9 mouse cellular contexts compared by ENCODE assay signal in genomic region chr14:51087762-51088161, GRCm38 (mm10). TPM values are rescaled to one million over a fixed set of nuclear protein-coding genes. Genes with fewer than 3 reads are reported as not detected.
A peak's percentile ranks its signal among the peaks of the same experiment; 100 is the strongest.
DNase-seq lines count a peak whose midpoint lies in the region; ATAC-seq lines count a peak whose summit lies in the region.
"Had no signal": no experiment of that assay in that cellular context is flagged by ENCODE, and none has a peak within 500 bp of the region (broad histone marks: within the 10 kb centered on the region; RNA-seq: fewer than 3 reads in every experiment).

No protein-coding gene starts in this region.

- 12% methylated on average over 9 of the region's 9 CpGs for WGBS in kidney, embryonic 15.5 days
- WGBS in hindbrain, embryonic 14.5 days, result 10% methylated on average over 9 of the region's 9 CpGs
- 9% methylated on average over 9 of the region's 9 CpGs for WGBS in midbrain, embryonic 14.5 days

- no peaks in the 10 kb centered on the region for H3K36me3 ChIP-seq in kidney, embryonic 15.5 days
- H3K36me3 ChIP-seq in hindbrain, embryonic 14.5 days (replicated peaks; ENCODE audit: control insufficient read depth, insufficient read depth), result no peaks in the 10 kb centered on the region
- H3K36me3 ChIP-seq in midbrain, embryonic 14.5 days (ENCODE audit: control insufficient read depth, insufficient read depth, low read length), result no peaks in the 10 kb centered on the region

- no peak for DNase-seq in kidney, postnatal 10 days
- peak; percentile 24 for DNase-seq in brain, adult 2 months (ENCODE audit: low read depth, low spot score)
- no peak for DNase-seq in hindbrain, embryonic 14.5 days (ENCODE audit: low spot score)
- DNase-seq in midbrain, embryonic 14.5 days, result peak; percentile 31
- DNase-seq in right cerebral cortex, postnatal 25 days, result no peak
- no peak for DNase-seq in urinary bladder, adult 2 months (ENCODE audit: low spot score)

- peaks cover 5% of the 10 kb centered on the region; the same call in 1 of the 2 replicates for H3K27me3 ChIP-seq in kidney, embryonic 15.5 days
- peaks cover 17% of the 10 kb centered on the region for H3K27me3 ChIP-seq in hindbrain, embryonic 14.5 days (ENCODE audit: control insufficient read depth, insufficient read depth, low read length)
- peaks cover 15% of the 10 kb centered on the region for H3K27me3 ChIP-seq in midbrain, embryonic 14.5 days (ENCODE audit: control insufficient read depth, insufficient read depth, low read length)

- no peak for ATAC-seq in kidney, embryonic 15.5 days (replicated peaks; ENCODE audit: low FRiP score)
- no peak for ATAC-seq in hindbrain, embryonic 14.5 days (ENCODE audit: low FRiP score)
- no peak for ATAC-seq in midbrain, embryonic 14.5 days (ENCODE audit: low FRiP score, low TSS enrichment)
- no peak for ATAC-seq in frontal cortex, adult (ENCODE audit: low TSS enrichment)

- H3K9ac ChIP-seq in kidney, embryonic 15.5 days, result no peak overlapping the region
- peak overlapping the region; percentile 14; the same call in 1 of the 2 replicates for H3K9ac ChIP-seq in hindbrain, embryonic 14.5 days
- H3K9ac ChIP-seq in midbrain, embryonic 14.5 days (replicated peaks; ENCODE audit: low read length), result 0 out of 2 replicates have a peak overlapping the region, but pooled peaks have one; percentile 59

- H3K4me2 ChIP-seq in kidney, embryonic 15.5 days, result peak overlapping the region; percentile 84
- peak overlapping the region; percentile 80 for H3K4me2 ChIP-seq in hindbrain, embryonic 14.5 days (replicated peaks)
- peak overlapping the region; percentile 76 for H3K4me2 ChIP-seq in midbrain, embryonic 14.5 days (ENCODE audit: low read length)

- H3K4me1 ChIP-seq in kidney, embryonic 15.5 days, result peaks cover 26% of the 10 kb centered on the region
- H3K4me1 ChIP-seq in hindbrain, embryonic 14.5 days (replicated peaks; ENCODE audit: control insufficient read depth, insufficient read depth, low read length), result no peaks in the 10 kb centered on the region; the same call in none of the 2 replicates
- 0 out of 2 replicates have a peak, but pooled peaks cover 10% of the 10 kb centered on the region for H3K4me1 ChIP-seq in midbrain, embryonic 14.5 days (ENCODE audit: control insufficient read depth, insufficient read depth, low read length)

- no peak overlapping the region for H3K27ac ChIP-seq in kidney, embryonic 15.5 days
- no peak overlapping the region for H3K27ac ChIP-seq in hindbrain, embryonic 14.5 days
- H3K27ac ChIP-seq in midbrain, embryonic 14.5 days (replicated peaks; ENCODE audit: low read depth, low read length), result no peak overlapping the region

- H3K9me3 ChIP-seq in kidney, embryonic 15.5 days (replicated peaks), result no peaks in the 10 kb centered on the region
- H3K9me3 ChIP-seq in hindbrain, embryonic 14.5 days (ENCODE audit: control insufficient read depth, low read length), result no peaks in the 10 kb centered on the region
- H3K9me3 ChIP-seq in midbrain, embryonic 14.5 days (ENCODE audit: control insufficient read depth, low read length), result no peaks in the 10 kb centered on the region

- peak overlapping the region; percentile 65 for H3K4me3 ChIP-seq in kidney, embryonic 15.5 days (replicated peaks)
- H3K4me3 ChIP-seq in hindbrain, embryonic 14.5 days (replicated peaks; ENCODE audit: low read length), result peak overlapping the region; percentile 56
- peak overlapping the region; percentile 67 for H3K4me3 ChIP-seq in midbrain, embryonic 14.5 days (replicated peaks; ENCODE audit: low read depth, low read length)

RNA-seq across cellular contexts. Expression of gene Rnase4, which starts 3.1 kb away (rescaled TPM):
- 37.8 and 40.5 TPM in 2 replicates for polyA plus RNA-seq in kidney, embryonic 15.5 days (2015; fragmentation: Nextera tagmentation; extraction: Ambion mirVana)
- polyA plus RNA-seq in hindbrain, embryonic 14.5 days (2014; fragmentation: Nextera tagmentation; extraction: Ambion mirVana), result 17.0 and 18.2 TPM in 2 replicates
- 9.6 and 12.7 TPM in 2 replicates for polyA plus RNA-seq in midbrain, embryonic 14.5 days (2014; fragmentation: Nextera tagmentation; extraction: Ambion mirVana)
- 373 and 403 TPM in 2 replicates for polyA plus RNA-seq in urinary bladder, adult 2 months (2012; rRNA removed)

RNA-seq across cellular contexts. Expression of gene Ang, which starts 3.2 kb away (rescaled TPM):
- 8.4 and 9.8 TPM in 2 replicates for polyA plus RNA-seq in kidney, embryonic 15.5 days (2015; fragmentation: Nextera tagmentation; extraction: Ambion mirVana)
- 4.8 and 5.2 TPM in 2 replicates for polyA plus RNA-seq in hindbrain, embryonic 14.5 days (2014; fragmentation: Nextera tagmentation; extraction: Ambion mirVana)
- polyA plus RNA-seq in midbrain, embryonic 14.5 days (2014; fragmentation: Nextera tagmentation; extraction: Ambion mirVana), result 1.5 and 2.7 TPM in 2 replicates
- polyA plus RNA-seq in urinary bladder, adult 2 months (2012; rRNA removed), result 60.1 and 64.0 TPM in 2 replicates

RNA-seq across cellular contexts. Expression of gene Olfr750, which starts 13.5 kb away (rescaled TPM):
- polyA plus RNA-seq in kidney, embryonic 15.5 days (2015; fragmentation: Nextera tagmentation; extraction: Ambion mirVana), result 0.04 TPM in 1 of 2 replicates, not detected in the other
- not detected in 2 replicates for polyA plus RNA-seq in hindbrain, embryonic 14.5 days (2014; fragmentation: Nextera tagmentation; extraction: Ambion mirVana)
- polyA plus RNA-seq in midbrain, embryonic 14.5 days (2014; fragmentation: Nextera tagmentation; extraction: Ambion mirVana), result 0.11 TPM in 1 of 2 replicates, not detected in the other
- 0.06 TPM in 1 of 2 replicates, not detected in the other for polyA plus RNA-seq in urinary bladder, adult 2 months (2012; rRNA removed)
- polyA plus RNA-seq: small intestine, adult 2 months had no signal

RNA-seq across cellular contexts. Expression of gene Eddm3b, which starts 26.5 kb away (rescaled TPM):
- 2.0 and 2.1 TPM in 2 replicates for polyA plus RNA-seq in kidney, embryonic 15.5 days (2015; fragmentation: Nextera tagmentation; extraction: Ambion mirVana)
- polyA plus RNA-seq in hindbrain, embryonic 14.5 days (2014; fragmentation: Nextera tagmentation; extraction: Ambion mirVana), result not detected in 2 replicates
- polyA plus RNA-seq in midbrain, embryonic 14.5 days (2014; fragmentation: Nextera tagmentation; extraction: Ambion mirVana), result not detected in 2 replicates
- polyA plus RNA-seq in urinary bladder, adult 2 months (2012; rRNA removed), result 0.04 and 0.06 TPM in 2 replicates
- polyA plus RNA-seq: small intestine, adult 2 months had no signal

RNA-seq across cellular contexts. Expression of gene Rnase12, which starts 30.3 kb away (rescaled TPM):
- polyA plus RNA-seq in kidney, embryonic 15.5 days (2015; fragmentation: Nextera tagmentation; extraction: Ambion mirVana), result 10.2 and 11.1 TPM in 2 replicates
- polyA plus RNA-seq in hindbrain, embryonic 14.5 days (2014; fragmentation: Nextera tagmentation; extraction: Ambion mirVana), result not detected in 2 replicates
- 0.34 and 0.59 TPM in 2 replicates for polyA plus RNA-seq in midbrain, embryonic 14.5 days (2014; fragmentation: Nextera tagmentation; extraction: Ambion mirVana)
- polyA plus RNA-seq in urinary bladder, adult 2 months (2012; rRNA removed), result 0.32 TPM in 1 of 2 replicates, not detected in the other
- polyA plus RNA-seq: small intestine, adult 2 months had no signal

Comparison
In these comparisons a context has a peak if more than half of its experiments do, and no peak if none do; other contexts are left out.
1. DNase-seq: peak in brain, adult 2 months (single experiment) and midbrain, embryonic 14.5 days (single experiment); none in kidney, postnatal 10 days (single experiment), hindbrain, embryonic 14.5 days (single experiment), right cerebral cortex, postnatal 25 days (single experiment) and urinary bladder, adult 2 months (single experiment).
2. Peak in every context shown above with its lines, with median percentiles within 50 percentile points of each other: H3K4me2 ChIP-seq and H3K4me3 ChIP-seq.